Mouse (Mus musculus): ENCODE measurements around the gene Cmip.

Cmip gene

GRCm38 (mm10) chr8:117257029-117257820 is at the start of gene Cmip:
Cmip (plus strand) TSS chr8:117257064.
- DNase-seq (ENCODE audit: low read depth, low spot score) = no peak

DNA sequence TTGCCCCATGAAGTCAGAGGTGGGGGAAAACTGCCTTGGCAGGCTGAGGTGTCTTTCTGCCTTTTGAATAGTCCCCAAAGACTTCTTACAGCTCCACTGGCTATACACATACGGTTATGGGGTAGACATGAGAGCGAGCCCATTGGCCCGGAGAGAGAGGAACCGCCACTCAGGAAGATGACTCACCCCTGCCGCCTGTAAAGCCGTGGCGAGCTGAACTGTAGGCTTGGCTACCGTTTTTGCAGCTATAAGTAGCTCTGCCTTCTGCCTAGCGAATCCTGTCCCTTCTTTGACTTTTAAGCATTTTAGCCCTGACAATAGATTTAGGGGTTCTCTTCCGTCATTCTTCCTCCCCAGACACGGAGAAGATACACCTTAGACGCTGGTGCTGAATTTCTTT is 47.7 kb upstream of the Cmip start:
- no peak for DNase-seq (ENCODE audit: low read depth, low spot score)

GRCm38 (mm10) chr8:117212100-117212499 is 44.8 kb upstream of the Cmip start:
- no peak for DNase-seq (ENCODE audit: low read depth, low spot score)

- no peak for DNase-seq (ENCODE audit: low read depth, low spot score)
Measured at GRCm38 (mm10) chr8:117217724-117218123, 39.1 kb upstream of the Cmip start.

DNA sequence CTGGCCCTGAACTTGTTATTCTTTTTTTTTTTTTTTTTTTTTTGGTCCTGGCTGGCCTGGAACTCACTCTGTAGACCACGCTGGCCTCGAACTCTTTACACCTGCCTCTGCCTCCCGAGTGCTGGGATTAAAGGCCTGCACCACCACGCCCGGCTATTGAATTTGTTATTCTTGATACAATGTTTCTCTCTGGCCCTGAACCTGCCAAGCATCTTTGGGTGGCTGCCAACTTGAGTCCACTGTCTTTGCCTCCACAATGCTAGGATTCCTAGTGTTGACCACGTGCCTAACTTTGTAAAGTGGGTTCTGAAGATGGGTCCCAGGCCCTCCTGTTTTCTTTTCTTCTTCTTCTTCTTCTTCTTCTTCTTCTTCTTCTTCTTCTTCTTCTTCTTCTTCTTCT is 34.5 kb upstream of the Cmip start:
- no peak for DNase-seq (ENCODE audit: low read depth, low spot score)

- DNase-seq (ENCODE audit: low read depth, low spot score) = peak; percentile 74
Measured at GRCm38 (mm10) chr8:117224630-117225029, 32.2 kb upstream of the Cmip start.

DNA sequence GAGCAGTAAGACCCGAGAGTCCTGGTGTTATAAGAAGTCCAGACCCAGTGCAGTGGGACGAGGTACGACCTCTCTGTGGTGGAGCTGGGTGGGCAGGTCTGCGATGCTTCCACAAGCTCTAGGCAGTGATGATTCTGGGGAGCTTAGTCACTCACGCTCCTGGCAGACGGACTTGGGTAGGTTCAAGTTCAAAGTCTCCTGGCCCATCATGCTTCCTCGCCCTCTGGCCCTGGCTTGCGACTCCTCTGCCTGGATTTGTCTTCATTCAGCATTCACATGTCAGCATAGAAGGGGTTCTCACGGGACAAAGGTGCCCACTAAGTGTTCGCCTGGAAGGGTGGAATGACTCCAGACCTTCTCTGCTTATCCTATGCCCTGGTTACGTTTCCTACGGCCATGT is 30.6 kb upstream of the Cmip start:
- no peak for DNase-seq (ENCODE audit: low read depth, low spot score)

DNA sequence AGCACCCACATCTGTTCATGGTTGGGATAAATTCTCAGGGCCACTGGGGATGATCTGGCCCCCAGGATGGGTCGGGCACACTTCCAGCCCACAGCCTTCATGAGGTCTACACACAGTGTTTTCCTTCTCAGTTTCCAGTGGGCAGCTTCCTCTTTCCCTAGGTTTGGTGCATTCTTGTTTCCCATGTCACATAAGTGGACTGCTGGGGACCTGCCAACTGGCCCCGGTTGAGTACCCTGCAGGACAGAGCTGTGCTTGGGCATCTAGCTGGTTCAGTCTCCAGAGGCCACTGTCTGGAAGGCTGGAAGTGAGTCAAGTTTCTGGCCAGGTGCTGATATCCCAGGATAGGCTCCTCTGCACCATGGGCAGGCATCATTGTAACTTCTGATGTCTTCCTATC is 29.5 kb upstream of the Cmip start:
- DNase-seq (ENCODE audit: low read depth, low spot score) = no peak

GRCm38 (mm10) chr8:117233199-117233598 is 23.7 kb upstream of the Cmip start:
- DNase-seq (ENCODE audit: low read depth, low spot score) = no peak

GRCm38 (mm10) chr8:117236531-117236930 is 20.3 kb upstream of the Cmip start:
- DNase-seq (ENCODE audit: low read depth, low spot score) = no peak

- DNase-seq (ENCODE audit: low read depth, low spot score) = no peak
Measured at GRCm38 (mm10) chr8:117240326-117240725, 16.5 kb upstream of the Cmip start.

- no peak for DNase-seq (ENCODE audit: low read depth, low spot score)
Measured at GRCm38 (mm10) chr8:117240841-117241494, 15.9 kb upstream of the Cmip start.

- DNase-seq (ENCODE audit: low read depth, low spot score) = no peak
Measured at GRCm38 (mm10) chr8:117241848-117242247, 15.0 kb upstream of the Cmip start.

DNA sequence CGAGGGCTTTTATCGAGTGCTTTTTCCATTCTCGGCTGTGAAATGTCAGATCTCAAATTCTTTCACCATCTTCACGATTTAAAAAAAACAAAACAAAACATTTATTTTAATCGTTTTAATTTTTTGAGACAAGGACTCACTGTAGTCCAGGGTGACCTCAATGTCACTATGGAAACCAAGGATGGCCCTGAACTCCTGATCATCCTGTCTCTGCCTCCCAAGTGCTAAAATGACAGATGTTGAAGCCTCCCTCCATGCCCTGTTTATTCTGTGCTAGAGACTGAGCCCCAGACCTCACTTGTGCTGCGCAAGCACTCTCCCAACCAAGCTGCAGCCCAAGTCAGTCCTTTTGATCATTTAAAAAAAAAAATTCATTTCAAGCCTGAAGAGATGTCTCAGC is 14.6 kb upstream of the Cmip start:
- DNase-seq (ENCODE audit: low read depth, low spot score) = no peak

DNA sequence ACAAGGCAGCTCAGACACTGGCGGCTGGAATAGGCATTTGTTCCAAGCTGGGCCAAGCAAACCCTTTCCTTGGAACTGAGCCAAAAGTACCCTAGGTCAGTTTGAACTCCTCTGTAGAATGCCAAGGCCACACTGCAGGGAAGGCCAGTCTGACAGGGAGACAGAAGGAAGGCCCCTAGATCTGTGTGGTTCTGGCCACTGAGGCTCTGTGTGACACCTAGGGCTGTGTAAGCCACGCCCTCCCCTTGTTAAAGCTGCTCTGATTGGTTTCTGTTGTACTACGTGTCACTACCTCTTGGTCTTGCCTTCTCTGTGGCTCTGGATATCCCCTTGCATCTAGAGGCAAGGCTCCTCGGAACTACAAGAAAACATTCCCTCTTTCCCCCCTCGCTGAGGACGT is 12.3 kb upstream of the Cmip start:
- no peak for DNase-seq (ENCODE audit: low read depth, low spot score)

DNA sequence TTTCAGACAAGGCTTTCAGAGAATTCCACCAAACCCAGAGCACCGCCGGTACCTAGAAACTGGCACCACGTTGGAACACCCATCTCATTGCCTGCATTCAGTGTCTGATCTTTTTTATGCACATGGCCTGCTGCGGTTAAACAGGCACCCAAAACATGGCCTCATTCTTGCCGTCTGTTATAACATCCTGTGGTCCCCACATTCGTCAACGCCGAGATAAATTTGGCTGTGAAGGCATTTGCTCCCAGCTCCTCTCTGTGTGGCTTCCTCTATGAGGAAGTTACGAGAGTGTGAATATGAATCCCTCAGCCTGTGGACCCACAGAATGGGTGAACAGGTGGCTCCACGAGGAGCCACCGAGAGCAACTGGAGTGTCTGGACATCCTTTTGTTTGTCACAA is 8.5 kb upstream of the Cmip start:
- DNase-seq (ENCODE audit: low read depth, low spot score) = no peak

- DNase-seq (ENCODE audit: low read depth, low spot score) = no peak
Measured at GRCm38 (mm10) chr8:117251086-117251681, 5.7 kb upstream of the Cmip start.

GRCm38 (mm10) chr8:117252650-117253049 is 4.2 kb upstream of the Cmip start:
- DNase-seq (ENCODE audit: low read depth, low spot score) = no peak

DNA sequence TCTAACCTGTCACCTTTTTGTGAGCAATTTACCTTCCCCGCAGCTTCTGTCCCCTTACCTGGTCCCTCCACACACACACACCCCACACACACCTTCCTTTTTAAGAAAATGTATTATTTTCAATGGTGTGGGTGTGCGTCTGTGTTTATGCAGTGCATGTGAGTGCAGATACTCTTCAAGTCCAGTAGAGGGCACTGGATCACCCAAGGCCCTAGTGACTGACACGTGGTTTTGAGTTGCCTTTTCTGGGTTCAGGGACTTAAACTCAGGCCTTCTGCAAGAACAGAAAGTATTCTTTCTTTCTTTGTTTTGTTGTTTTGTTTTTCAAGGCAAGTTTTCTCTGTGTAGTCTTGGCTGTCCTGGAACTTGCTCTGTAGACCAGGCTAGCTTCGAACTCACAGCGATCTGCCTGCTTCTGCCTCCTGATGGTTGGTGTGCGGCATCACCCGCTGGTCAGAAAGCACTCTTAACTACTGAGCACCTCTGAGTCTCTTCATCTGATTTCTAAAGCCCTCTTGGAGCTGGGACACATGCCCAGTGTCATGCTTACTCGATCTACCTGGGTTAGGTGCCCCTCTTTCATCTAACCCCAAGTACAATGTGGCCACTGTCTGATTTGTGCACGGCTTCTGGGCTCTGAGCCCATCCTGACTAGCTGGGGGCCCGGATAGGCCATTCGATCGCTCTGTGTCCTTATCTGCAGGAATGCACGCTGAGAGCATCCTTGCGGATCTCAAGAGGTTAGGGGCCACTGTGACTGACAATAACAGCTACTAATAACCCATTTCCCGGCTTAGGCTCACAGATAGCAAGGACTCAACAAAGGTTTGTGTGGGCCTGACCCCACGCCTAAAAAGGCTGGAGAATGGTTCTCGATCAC is 3.2 kb upstream of the Cmip start:
- no peak for DNase-seq (ENCODE audit: low read depth, low spot score)

DNA sequence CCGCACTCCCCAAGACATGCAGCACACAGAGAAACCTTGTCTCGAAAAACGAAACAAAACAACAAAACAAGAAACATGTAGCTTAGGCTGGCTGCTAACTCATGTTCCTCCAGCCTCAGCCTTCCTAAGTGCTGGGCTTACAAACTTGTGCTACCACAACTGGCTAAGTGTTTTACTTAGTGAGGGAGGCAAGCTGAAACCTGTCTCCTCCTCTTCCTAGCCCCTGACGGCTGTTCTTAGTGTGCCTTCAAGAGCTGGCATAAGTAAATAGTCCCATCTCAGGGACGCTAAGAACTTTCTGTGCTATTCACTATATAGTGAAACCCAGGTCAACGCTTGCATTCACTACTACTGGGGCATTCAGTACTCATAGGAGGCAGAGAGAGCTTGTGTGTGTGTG is 2.4 kb upstream of the Cmip start:
- DNase-seq (ENCODE audit: low read depth, low spot score) = no peak

- peak; percentile 79 for DNase-seq (ENCODE audit: low read depth, low spot score)
Measured at GRCm38 (mm10) chr8:117256292-117256938, 449 bp upstream of the Cmip start.
